Mouse (Mus musculus): ENCODE measurements around the gene Polh. TPM values are rescaled to one million over a fixed set of nuclear protein-coding genes. Genes with fewer than 3 reads are reported as not detected.

Polh gene
- polyA plus RNA-seq, 1 experiment from 2014 or later, result 12.7 TPM

DNA sequence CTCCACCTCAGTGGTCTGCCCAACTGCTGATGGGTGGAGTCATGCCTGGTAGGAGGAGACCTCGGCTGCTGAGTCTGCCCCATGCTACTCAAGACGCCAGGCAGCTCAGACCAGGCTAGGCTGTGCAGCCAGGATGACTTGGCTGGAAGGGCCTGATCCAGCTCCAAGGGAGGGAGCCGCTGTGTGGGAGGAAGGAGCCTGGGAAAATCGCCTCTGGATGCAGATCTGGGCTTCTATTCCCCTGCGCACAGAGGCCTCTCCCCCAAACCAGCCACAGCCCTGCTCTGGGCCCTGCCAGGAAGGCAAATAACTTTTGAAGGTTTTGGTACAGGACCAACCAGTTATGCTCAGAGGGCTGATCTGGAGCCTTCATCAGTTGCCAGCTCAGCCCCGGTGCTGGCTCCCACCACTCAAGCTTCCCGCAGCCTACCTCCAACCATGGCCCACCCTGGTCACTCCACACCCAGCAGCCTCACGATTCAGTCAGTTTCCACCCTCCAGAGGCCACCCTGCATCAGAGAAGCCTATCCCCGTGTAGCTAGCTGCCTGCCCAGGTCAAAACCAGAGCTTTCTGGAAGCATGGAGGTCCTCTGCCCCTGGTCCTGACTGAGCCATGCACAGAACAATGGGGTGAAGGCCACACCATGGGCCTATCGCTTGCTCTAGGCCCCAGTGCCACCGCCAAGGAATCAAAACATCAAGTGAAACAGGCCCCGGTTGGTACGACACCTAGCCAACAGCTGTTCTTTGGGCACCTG lies 72.5 kb downstream of the Polh start:
- H3K9me3 ChIP-seq (replicated peaks), result no peaks in the 10 kb centered on the region
- no peak for ATAC-seq (ENCODE audit: insufficient number of reproducible peaks, low FRiP score)
- H3K4me1 ChIP-seq (replicated peaks), result peaks cover 12% of the 10 kb centered on the region; the same call in 1 of the 2 replicates
- H3K4me2 ChIP-seq, result no peak overlapping the region
- WGBS, result 76% methylated on average over 13 of the region's 13 CpGs
- no peaks in the 10 kb centered on the region for H3K27me3 ChIP-seq (replicated peaks)
- no peak overlapping the region for H3K9ac ChIP-seq
- no peak overlapping the region for H3K27ac ChIP-seq (ENCODE audit: poor library complexity, severe bottlenecking)
- H3K4me3 ChIP-seq, result no peak overlapping the region
- peaks cover 48% of the 10 kb centered on the region for H3K36me3 ChIP-seq

- Histone ChIP-seq H3K9ac (no peak overlapping the region), H3K27me3 (replicated peaks) (no peaks in the 10 kb centered on the region), H3K4me2 (no peak overlapping the region), H3K4me3 (no peak overlapping the region), H3K36me3 (peaks cover 68% of the 10 kb centered on the region), H3K4me1 (replicated peaks) (peaks cover 16% of the 10 kb centered on the region; the same call in 1 of the 2 replicates), H3K27ac (ENCODE audit: poor library complexity, severe bottlenecking) (no peak overlapping the region), H3K9me3 (replicated peaks) (no peaks in the 10 kb centered on the region)
- WGBS, result 73% methylated on average over 6 of the region's 6 CpGs
- ATAC-seq (ENCODE audit: insufficient number of reproducible peaks, low FRiP score), result no peak
These were observed 74.5 kb downstream of the Polh start for GRCm38 (mm10) chr17:46127814-46128493.

GRCm38 (mm10) chr17:46126608-46127007 lies 75.8 kb downstream of the Polh start:
- no peak overlapping the region for H3K27ac ChIP-seq (ENCODE audit: poor library complexity, severe bottlenecking)
- no peak overlapping the region; the same call in 1 of the 2 replicates for H3K9ac ChIP-seq
- H3K4me3 ChIP-seq, result no peak overlapping the region
- H3K36me3 ChIP-seq, result peaks cover 80% of the 10 kb centered on the region
- H3K9me3 ChIP-seq (replicated peaks), result no peaks in the 10 kb centered on the region
- H3K4me1 ChIP-seq (replicated peaks), result peaks cover 13% of the 10 kb centered on the region; the same call in 1 of the 2 replicates
- H3K27me3 ChIP-seq (replicated peaks), result no peaks in the 10 kb centered on the region
- no peak for ATAC-seq (ENCODE audit: insufficient number of reproducible peaks, low FRiP score)
- no peak overlapping the region for H3K4me2 ChIP-seq
- WGBS, result 71% methylated on average over 6 of the region's 6 CpGs

DNA sequence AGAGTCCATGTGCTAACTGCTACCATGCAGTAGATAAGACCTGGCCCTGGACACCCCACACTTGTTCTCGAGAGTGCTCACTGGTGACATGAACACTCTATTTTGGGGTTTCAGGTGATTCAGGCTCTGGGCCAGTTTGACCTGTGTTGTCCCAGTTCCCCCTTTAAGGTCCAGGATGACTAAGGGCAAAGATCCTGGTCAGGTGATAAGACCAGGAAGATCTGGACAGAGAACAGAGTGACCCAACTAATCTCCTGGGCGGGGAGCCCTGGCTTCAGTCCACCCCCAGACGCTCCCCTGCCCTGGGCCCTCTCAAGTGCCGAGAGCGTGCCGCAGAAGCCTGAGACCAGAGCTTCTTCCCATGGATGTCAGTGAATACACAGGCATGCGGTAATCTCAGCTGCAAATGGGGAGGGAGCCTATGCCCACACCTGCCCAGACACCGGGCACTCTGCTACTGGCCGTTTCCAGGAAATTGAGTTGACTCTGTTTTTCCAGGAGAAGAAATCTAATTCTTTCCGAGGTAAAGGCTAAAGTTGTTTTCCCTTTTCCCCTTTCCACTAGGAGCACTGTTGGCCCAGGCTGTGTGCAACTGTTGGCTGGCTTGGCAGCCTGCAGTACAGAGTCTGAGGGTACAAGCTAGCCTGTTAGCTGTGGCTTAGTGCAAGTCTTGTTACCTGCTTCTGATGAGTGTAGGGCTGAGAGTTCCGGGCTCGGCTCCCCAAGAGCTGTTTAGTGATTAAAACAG lies 78.3 kb downstream of the Polh start:
- Histone ChIP-seq H3K4me3 (no peak overlapping the region), H3K4me2 (no peak overlapping the region), H3K36me3 (peaks cover 89% of the 10 kb centered on the region), H3K9me3 (replicated peaks) (no peaks in the 10 kb centered on the region), H3K4me1 (replicated peaks) (peaks cover 19% of the 10 kb centered on the region; the same call in 1 of the 2 replicates), H3K27ac (ENCODE audit: poor library complexity, severe bottlenecking) (no peak overlapping the region), H3K27me3 (replicated peaks) (no peaks in the 10 kb centered on the region), H3K9ac (no peak overlapping the region)
- ATAC-seq (ENCODE audit: insufficient number of reproducible peaks, low FRiP score), result 0 out of 2 replicates have a peak, but pooled peaks have one; percentile 21
- 71% methylated on average over 12 of the region's 12 CpGs for WGBS

DNA sequence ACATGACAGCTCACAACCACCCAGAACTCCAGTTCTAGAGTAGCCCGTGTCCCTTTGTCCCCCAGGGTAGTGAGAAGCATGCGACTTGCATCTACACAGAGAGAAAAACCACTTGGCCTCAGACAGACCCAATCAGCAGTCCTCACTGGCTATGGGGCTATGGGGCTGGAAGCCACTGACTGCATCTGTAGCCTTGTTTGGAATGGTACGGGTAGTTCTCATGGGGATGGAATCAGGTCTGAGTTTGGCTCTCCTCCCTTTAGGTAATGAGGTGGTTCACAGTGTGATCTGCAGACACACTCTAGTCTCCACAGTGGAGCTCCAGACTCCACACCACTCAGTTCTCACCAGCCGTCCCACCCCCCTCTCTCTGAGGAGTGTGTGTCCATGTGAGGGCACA lies 79.2 kb downstream of the Polh start:
- H3K9ac ChIP-seq, result no peak overlapping the region
- no peak for ATAC-seq (ENCODE audit: insufficient number of reproducible peaks, low FRiP score)
- H3K36me3 ChIP-seq, result peaks cover 88% of the 10 kb centered on the region
- no peak overlapping the region for H3K4me3 ChIP-seq
- 91% methylated on average over 4 of the region's 4 CpGs for WGBS
- no peaks in the 10 kb centered on the region for H3K9me3 ChIP-seq (replicated peaks)
- H3K4me1 ChIP-seq (replicated peaks), result peaks cover 22% of the 10 kb centered on the region
- H3K27ac ChIP-seq (ENCODE audit: poor library complexity, severe bottlenecking), result no peak overlapping the region
- H3K4me2 ChIP-seq, result no peak overlapping the region
- no peaks in the 10 kb centered on the region for H3K27me3 ChIP-seq (replicated peaks)

DNA sequence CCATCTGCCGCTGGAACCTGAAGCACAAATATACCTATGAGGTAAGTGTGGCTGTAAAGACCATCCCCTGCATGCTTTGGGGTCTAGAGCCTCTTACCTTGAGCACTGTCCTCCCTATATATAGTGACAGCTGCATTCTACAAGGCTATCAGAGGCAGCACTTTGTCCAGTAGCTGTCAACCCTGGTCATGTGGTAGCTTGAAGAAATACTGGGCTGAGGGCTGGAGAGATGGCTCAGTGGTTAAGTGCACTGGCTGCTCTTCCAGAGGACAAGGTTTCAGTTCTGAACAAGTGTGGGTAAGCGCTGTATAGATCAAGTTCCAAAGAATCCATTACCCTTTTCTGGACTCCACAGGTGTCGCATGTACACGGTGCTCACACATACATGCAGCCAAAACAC lies 79.7 kb downstream of the Polh start:
- Histone ChIP-seq H3K27me3 (replicated peaks) (no peaks in the 10 kb centered on the region), H3K36me3 (peaks cover 88% of the 10 kb centered on the region), H3K4me1 (replicated peaks) (peaks cover 27% of the 10 kb centered on the region), H3K9ac (no peak overlapping the region), H3K27ac (ENCODE audit: poor library complexity, severe bottlenecking) (no peak overlapping the region), H3K4me3 (no peak overlapping the region), H3K4me2 (no peak overlapping the region), H3K9me3 (replicated peaks) (no peaks in the 10 kb centered on the region)
- WGBS, result 90% methylated on average over 4 of the region's 4 CpGs
- no peak for ATAC-seq (ENCODE audit: insufficient number of reproducible peaks, low FRiP score)

MicroRNAs within 50 kb of the gene (microRNA counts, 519-probe panel; counts per million panel counts)
- microRNA mmu-miR-693-3p (not detected), microRNA mmu-miR-693-5p (not detected)

Small RNAs within 50 kb of the gene (microRNA-seq; reads per million reads assigned to microRNA genes)
- gene Mir693, result not detected

Other genes starting within 250 kb of the Polh start
- gene Vegfa, start 170.3 kb downstream of the Polh start, polyA plus RNA-seq (2016; fragmentation: Nextera tagmentation; extraction: Ambion mirVana), result 6.5 and 6.9 TPM in 2 replicates
- gene Mrps18a, start 91.7 kb downstream of the Polh start, polyA plus RNA-seq (2016; fragmentation: Nextera tagmentation; extraction: Ambion mirVana), result 121 and 125 TPM in 2 replicates
- gene Rsph9, start 58.4 kb downstream of the Polh start, polyA plus RNA-seq (2016; fragmentation: Nextera tagmentation; extraction: Ambion mirVana), result 5.5 and 5.8 TPM in 2 replicates
- gene Mad2l1bp, start 49.1 kb downstream of the Polh start, polyA plus RNA-seq (2016; fragmentation: Nextera tagmentation; extraction: Ambion mirVana), result 34.0 and 35.6 TPM in 2 replicates
- gene Gtpbp2, start 41.6 kb downstream of the Polh start, polyA plus RNA-seq (2016; fragmentation: Nextera tagmentation; extraction: Ambion mirVana), result 34.5 and 39.1 TPM in 2 replicates
- gene Xpo5, start 137 bp upstream of the Polh start, polyA plus RNA-seq (2016; fragmentation: Nextera tagmentation; extraction: Ambion mirVana), result 29.9 and 32.4 TPM in 2 replicates
- gene Polr1c, start 45.4 kb upstream of the Polh start, polyA plus RNA-seq (2016; fragmentation: Nextera tagmentation; extraction: Ambion mirVana), result 44.5 and 48.6 TPM in 2 replicates
- 66.6 and 72.0 TPM in 2 replicates for gene Yipf3, start 45.4 kb upstream of the Polh start, polyA plus RNA-seq (2016; fragmentation: Nextera tagmentation; extraction: Ambion mirVana)
- gene Lrrc73, start 50.9 kb upstream of the Polh start, polyA plus RNA-seq (2016; fragmentation: Nextera tagmentation; extraction: Ambion mirVana), result 0.89 and 0.91 TPM in 2 replicates
- 43.7 and 44.1 TPM in 2 replicates for gene Tjap1, start 80.4 kb upstream of the Polh start, polyA plus RNA-seq (2016; fragmentation: Nextera tagmentation; extraction: Ambion mirVana)
- 0.28 and 0.33 TPM in 2 replicates for gene Dlk2, start 94.8 kb upstream of the Polh start, polyA plus RNA-seq (2016; fragmentation: Nextera tagmentation; extraction: Ambion mirVana)
- 7.2 and 7.3 TPM in 2 replicates for gene Abcc10, start 125.7 kb upstream of the Polh start, polyA plus RNA-seq (2016; fragmentation: Nextera tagmentation; extraction: Ambion mirVana)
- 10.2 and 11.6 TPM in 2 replicates for gene Zfp318, start 181.1 kb upstream of the Polh start, polyA plus RNA-seq (2016; fragmentation: Nextera tagmentation; extraction: Ambion mirVana)
- gene Crip3, start 226.3 kb upstream of the Polh start, polyA plus RNA-seq (2016; fragmentation: Nextera tagmentation; extraction: Ambion mirVana), result 0.27 and 1.0 TPM in 2 replicates
- not detected in 2 replicates for gene Slc22a7, start 235.8 kb upstream of the Polh start, polyA plus RNA-seq (2016; fragmentation: Nextera tagmentation; extraction: Ambion mirVana)